Mouse (Mus musculus) retina, postnatal 7 days (tissue): ENCODE measurements around the gene Ackr1.
A peak's percentile ranks its signal among the peaks of the same experiment; 100 is the strongest.

ENCODE experiments used
- DNase-seq: peaks from one replicate; pipeline ENCODE4 v3.0.0-alpha.2; 2012; ENCODE audit warnings: low read depth, low spot score

The Ackr1 gene

GRCm38 (mm10) chr1:173333312-173334253 lies at the start of gene Ackr1:
Gene Ackr1 (minus strand): TSS chr1:173333750.
- no peak for DNase-seq

- no peak for DNase-seq
These were observed 47.9 kb upstream of the Ackr1 start for GRCm38 (mm10) chr1:173381436-173381835.

- DNase-seq, result peak; percentile 66
These were observed 44.0 kb upstream of the Ackr1 start for GRCm38 (mm10) chr1:173377380-173378112.

- DNase-seq, result no peak
These were observed 40.5 kb upstream of the Ackr1 start for GRCm38 (mm10) chr1:173374020-173374419.

- no peak for DNase-seq
These were observed 38.0 kb upstream of the Ackr1 start for GRCm38 (mm10) chr1:173371586-173371985.

GRCm38 (mm10) chr1:173370456-173370855 lies 36.9 kb upstream of the Ackr1 start:
- DNase-seq, result no peak

GRCm38 (mm10) chr1:173369611-173370010 lies 36.1 kb upstream of the Ackr1 start:
- no peak for DNase-seq

GRCm38 (mm10) chr1:173367356-173368046 lies 34.0 kb upstream of the Ackr1 start, which contains the start of gene Cadm3:
Gene Cadm3 (minus strand): TSS chr1:173367695.
- DNase-seq, result peak; percentile 79

- no peak for DNase-seq
These were observed 33.3 kb upstream of the Ackr1 start for GRCm38 (mm10) chr1:173366701-173367355.

GRCm38 (mm10) chr1:173365970-173366409 lies 32.4 kb upstream of the Ackr1 start:
- DNase-seq, result no peak

- DNase-seq, result no peak
These were observed 30.7 kb upstream of the Ackr1 start for GRCm38 (mm10) chr1:173364125-173364800.

GRCm38 (mm10) chr1:173363436-173363835 lies 29.9 kb upstream of the Ackr1 start:
- DNase-seq, result no peak

- no peak for DNase-seq
These were observed 28.1 kb upstream of the Ackr1 start for GRCm38 (mm10) chr1:173361651-173362050.

GRCm38 (mm10) chr1:173359590-173360290 lies 26.2 kb upstream of the Ackr1 start:
- DNase-seq, result no peak

GRCm38 (mm10) chr1:173357799-173358198 lies 24.2 kb upstream of the Ackr1 start:
- DNase-seq, result no peak

GRCm38 (mm10) chr1:173356699-173357098 lies 23.1 kb upstream of the Ackr1 start:
- DNase-seq, result no peak

- DNase-seq, result no peak
These were observed 21.7 kb upstream of the Ackr1 start for GRCm38 (mm10) chr1:173355107-173355846.

- DNase-seq, result no peak
These were observed 16.9 kb upstream of the Ackr1 start, which contains the start of gene Aim2 for GRCm38 (mm10) chr1:173350372-173350957. Gene Aim2 (plus strand): TSS chr1:173350879.

- peak; percentile 57 for DNase-seq
These were observed 16.4 kb upstream of the Ackr1 start for GRCm38 (mm10) chr1:173349946-173350345.
